Mouse (Mus musculus) erythroblast, embryonic 14.5 days (primary cell): ENCODE measurements around the gene Setd1a. TPM values are rescaled to one million over a fixed set of nuclear protein-coding genes. Genes with fewer than 3 reads are reported as not detected.

Experiments
- H3K27me3 ChIP-seq: 2 replicates; pipeline ENCODE4 v1.6.1; 2012; ENCODE audit warnings: inconsistent platforms; ENCODE audit not compliant: control insufficient read depth
- H3K36me3 ChIP-seq: 2 replicates; pipeline ENCODE4 v1.6.1; 2012; ENCODE audit warnings: mild to moderate bottlenecking, inconsistent platforms; ENCODE audit not compliant: control insufficient read depth
- H3K4me1 ChIP-seq: 2 replicates; pipeline ENCODE4 v1.6.1; 2012; ENCODE audit warnings: inconsistent platforms; ENCODE audit not compliant: control insufficient read depth
- H3K4me3 ChIP-seq: replicated peaks from 2 replicates; pipeline ENCODE3; 2012; ENCODE audit warnings: moderate library complexity, mild to moderate bottlenecking, inconsistent platforms
- H3K9me3 ChIP-seq: 2 replicates; pipeline ENCODE4 v1.6.1; 2012; ENCODE audit warnings: low read length, inconsistent platforms, mixed read lengths; ENCODE audit not compliant: control insufficient read depth
- GATA1 ChIP-seq: IDR thresholded peaks from 2 replicates; pipeline ENCODE4 v1.6.1; 2012; ENCODE audit warnings: low read length, inconsistent platforms, mixed read lengths
- TAL1 ChIP-seq: IDR thresholded peaks from 3 replicates; pipeline ENCODE4 v1.6.1; 2012; ENCODE audit warnings: low read length, inconsistent platforms, mixed read lengths
- polyA plus RNA-seq: library from polyadenylated mRNA; stranded (reverse); fragments of >175 nt; gene quantifications from 2 replicates; pipeline ENCODE4 v1.2.3, GENCODE M21; 2012

Setd1a gene
- polyA plus RNA-seq, 1 experiment: 6.0 TPM

- Histone ChIP-seq H3K27me3 (no peaks in the 10 kb centered on the region), H3K9me3 (no peaks in the 10 kb centered on the region), H3K4me1 (peaks cover 48% of the 10 kb centered on the region), H3K36me3 (peaks cover 51% of the 10 kb centered on the region), H3K4me3 (peak overlapping the region; percentile 78)
- TF ChIP-seq GATA1 (no peak), TAL1 (no peak)
Measured at GRCm38 (mm10) chr7:127778350-127778749, 1.9 kb downstream of the Setd1a start.

- Histone ChIP-seq H3K4me3 (no peak within 1 kb of the TSS), H3K36me3 (peaks cover 97% of the 10 kb centered on the region), H3K9me3 (no peaks in the 10 kb centered on the region), H3K4me1 (peaks cover 4% of the 10 kb centered on the region), H3K27me3 (no peaks in the 10 kb centered on the region)
- TF ChIP-seq TAL1: no peak
- TF ChIP-seq GATA1: no peak
Measured at GRCm38 (mm10) chr7:127785308-127785707, 8.8 kb downstream of the Setd1a start, which contains the start of gene Gm49388. Gm49388 (plus strand) TSS chr7:127785608.

GRCm38 (mm10) chr7:127797076-127797845, 20.8 kb downstream of the Setd1a start:
- Histone ChIP-seq H3K4me1 (peaks cover 17% of the 10 kb centered on the region), H3K9me3 (no peaks in the 10 kb centered on the region), H3K27me3 (no peaks in the 10 kb centered on the region), H3K4me3 (no peak overlapping the region), H3K36me3 (peaks cover 98% of the 10 kb centered on the region)
- TF ChIP-seq GATA1: no peak
- TF ChIP-seq TAL1: no peak

GRCm38 (mm10) chr7:127798591-127798990, 22.1 kb downstream of the Setd1a start:
- no peaks in the 10 kb centered on the region for H3K27me3 ChIP-seq
- H3K4me1 ChIP-seq: peaks cover 24% of the 10 kb centered on the region
- peaks cover 96% of the 10 kb centered on the region for H3K36me3 ChIP-seq
- no peak overlapping the region for H3K4me3 ChIP-seq
- H3K9me3 ChIP-seq: no peaks in the 10 kb centered on the region
- TF ChIP-seq TAL1 (no peak), GATA1 (no peak)

- Histone ChIP-seq H3K4me3 (no peak overlapping the region), H3K9me3 (no peaks in the 10 kb centered on the region), H3K27me3 (no peaks in the 10 kb centered on the region), H3K4me1 (peaks cover 30% of the 10 kb centered on the region), H3K36me3 (peaks cover 97% of the 10 kb centered on the region)
- TF ChIP-seq GATA1 (no peak), TAL1 (no peak)
Measured at GRCm38 (mm10) chr7:127799211-127799610, 22.7 kb downstream of the Setd1a start.

GRCm38 (mm10) chr7:127799738-127800137, 23.3 kb downstream of the Setd1a start:
- Histone ChIP-seq H3K27me3 (no peaks in the 10 kb centered on the region), H3K36me3 (peaks cover 95% of the 10 kb centered on the region), H3K4me1 (peaks cover 35% of the 10 kb centered on the region), H3K4me3 (no peak overlapping the region), H3K9me3 (no peaks in the 10 kb centered on the region)
- TF ChIP-seq TAL1 (no peak), GATA1 (no peak)

GRCm38 (mm10) chr7:127800435-127801009, 24.1 kb downstream of the Setd1a start, which contains the start of gene Hsd3b7:
Hsd3b7 (plus strand) TSS chr7:127800604.
- Histone ChIP-seq H3K4me1 (peaks cover 43% of the 10 kb centered on the region), H3K4me3 (peak within 1 kb of the TSS; percentile 40), H3K36me3 (peaks cover 87% of the 10 kb centered on the region), H3K27me3 (no peaks in the 10 kb centered on the region), H3K9me3 (no peaks in the 10 kb centered on the region)
- no peak for TF ChIP-seq TAL1
- no peak for TF ChIP-seq GATA1

- H3K36me3 ChIP-seq: peaks cover 81% of the 10 kb centered on the region
- peak overlapping the region; percentile 40 for H3K4me3 ChIP-seq
- TF ChIP-seq GATA1 (no peak), TAL1 (no peak)
- no peaks in the 10 kb centered on the region for H3K27me3 ChIP-seq
- peaks cover 48% of the 10 kb centered on the region for H3K4me1 ChIP-seq
- H3K9me3 ChIP-seq: no peaks in the 10 kb centered on the region
Measured at GRCm38 (mm10) chr7:127801010-127801621, 24.6 kb downstream of the Setd1a start.

GRCm38 (mm10) chr7:127802313-127802712, 25.8 kb downstream of the Setd1a start:
- TF ChIP-seq GATA1: no peak
- no peak for TF ChIP-seq TAL1
- peaks cover 69% of the 10 kb centered on the region for H3K36me3 ChIP-seq
- H3K4me1 ChIP-seq: peaks cover 59% of the 10 kb centered on the region
- H3K4me3 ChIP-seq: no peak overlapping the region
- no peaks in the 10 kb centered on the region for H3K27me3 ChIP-seq
- H3K9me3 ChIP-seq: no peaks in the 10 kb centered on the region
